Mouse (Mus musculus): Measurements from ENCODE around the gene Enoph1.

The Enoph1 gene

GRCm38 (mm10) chr5:100040281-100040784 is 548 bp downstream of the Enoph1 start:
- peak in 1 of 2 experiments; percentile 55 for DNase-seq (ENCODE audit: low spot score in 2 of 2)

DNA sequence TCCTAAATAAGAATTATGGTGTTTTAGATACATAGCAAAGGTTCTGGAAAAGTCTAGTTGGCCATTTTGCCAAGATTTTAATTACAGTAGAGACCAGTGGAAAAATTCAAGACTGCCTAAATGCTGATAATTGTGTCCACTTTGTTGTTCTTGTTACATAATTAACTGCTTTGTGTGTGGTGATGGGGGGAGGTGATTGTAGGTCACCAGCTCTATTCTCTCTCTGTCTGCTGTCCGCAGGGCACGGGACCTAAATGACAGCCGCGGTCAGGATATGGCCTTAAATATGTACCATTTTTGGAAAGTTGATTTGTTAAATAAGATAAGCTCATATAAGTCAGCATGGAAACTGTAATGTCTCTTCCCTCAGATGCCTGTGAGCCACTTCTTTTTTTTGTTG is 1.5 kb downstream of the Enoph1 start:
- no peak for DNase-seq (ENCODE audit: low spot score in 2 of 2)

GRCm38 (mm10) chr5:100042467-100042866 is 2.7 kb downstream of the Enoph1 start:
- DNase-seq (ENCODE audit: low spot score in 2 of 2) = no peak

- no peak for DNase-seq (ENCODE audit: low spot score in 2 of 2)
Measured at GRCm38 (mm10) chr5:100043361-100043760, 3.6 kb downstream of the Enoph1 start.

DNA sequence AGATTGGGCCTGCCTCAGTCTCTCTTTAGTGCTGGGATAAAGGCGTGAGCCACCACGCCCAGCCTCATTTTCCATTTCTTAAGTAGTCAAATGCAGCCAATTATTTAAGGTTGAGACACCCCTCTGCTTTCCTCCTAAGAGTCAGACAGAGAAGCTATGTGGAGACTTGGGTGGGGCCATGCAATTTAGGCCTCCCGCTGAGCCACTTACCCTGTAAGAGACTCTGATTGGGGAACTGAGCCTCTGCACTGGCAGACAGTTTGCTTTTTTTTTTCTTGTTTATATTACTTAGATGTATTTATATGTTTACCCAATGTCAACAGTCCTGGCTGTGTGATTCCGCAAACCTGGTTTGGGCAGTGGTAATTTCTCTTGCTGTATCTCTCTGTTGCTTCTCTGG is 4.2 kb downstream of the Enoph1 start:
- no peak for DNase-seq (ENCODE audit: low spot score in 2 of 2)

GRCm38 (mm10) chr5:100044621-100045020 is 4.8 kb downstream of the Enoph1 start:
- no peak for DNase-seq (ENCODE audit: low spot score in 2 of 2)

GRCm38 (mm10) chr5:100046096-100046495 is 6.3 kb downstream of the Enoph1 start:
- DNase-seq (ENCODE audit: low spot score in 2 of 2) = no peak

DNA sequence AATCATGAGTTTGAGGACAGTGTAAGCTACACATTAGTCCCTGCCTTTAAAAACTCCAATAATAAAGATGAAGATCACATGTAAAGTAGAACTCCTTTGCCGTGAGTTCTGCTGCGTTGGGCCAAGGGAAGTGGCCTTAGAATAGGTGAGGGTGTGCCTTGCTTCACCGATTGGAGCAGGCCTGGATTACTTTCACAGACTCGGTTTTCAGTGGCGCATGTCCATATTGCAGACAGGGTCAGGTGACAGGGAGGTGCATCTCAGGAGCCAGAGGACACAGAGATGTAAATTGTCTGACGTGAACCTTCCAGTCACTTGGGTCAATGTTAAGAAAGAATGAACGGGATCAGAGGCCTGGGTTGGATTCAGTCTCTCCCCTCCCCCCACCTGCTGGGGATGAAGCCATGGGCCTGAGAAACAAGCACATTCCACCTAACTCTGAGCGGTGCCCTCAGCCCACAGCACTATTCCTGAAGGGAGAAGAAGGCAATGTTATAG is 7.4 kb downstream of the Enoph1 start:
- no peak for DNase-seq (ENCODE audit: low spot score in 2 of 2)

DNA sequence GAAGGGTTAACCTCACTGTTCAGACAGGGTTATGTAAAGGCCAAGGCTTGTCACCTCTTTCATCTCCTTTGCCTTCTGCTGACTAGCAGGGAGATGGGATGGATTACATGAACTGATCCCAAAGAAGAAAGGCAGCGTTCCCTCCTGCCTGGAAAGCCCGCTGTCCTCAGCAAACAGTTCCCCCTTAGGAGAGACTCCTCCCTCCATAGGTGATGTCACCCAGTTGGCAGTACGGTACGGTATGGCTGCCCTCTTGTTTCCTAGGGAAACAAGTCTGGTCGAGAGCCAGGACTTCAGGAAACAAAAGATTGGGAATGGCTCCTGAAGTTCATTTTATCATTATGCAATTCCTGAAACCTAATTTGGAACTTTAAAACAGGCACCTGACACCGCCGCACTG is 8.1 kb downstream of the Enoph1 start:
- DNase-seq (ENCODE audit: low spot score in 2 of 2) = no peak

- DNase-seq (ENCODE audit: low spot score in 2 of 2) = no peak
Measured at GRCm38 (mm10) chr5:100049904-100050303, 10.1 kb downstream of the Enoph1 start.

DNA sequence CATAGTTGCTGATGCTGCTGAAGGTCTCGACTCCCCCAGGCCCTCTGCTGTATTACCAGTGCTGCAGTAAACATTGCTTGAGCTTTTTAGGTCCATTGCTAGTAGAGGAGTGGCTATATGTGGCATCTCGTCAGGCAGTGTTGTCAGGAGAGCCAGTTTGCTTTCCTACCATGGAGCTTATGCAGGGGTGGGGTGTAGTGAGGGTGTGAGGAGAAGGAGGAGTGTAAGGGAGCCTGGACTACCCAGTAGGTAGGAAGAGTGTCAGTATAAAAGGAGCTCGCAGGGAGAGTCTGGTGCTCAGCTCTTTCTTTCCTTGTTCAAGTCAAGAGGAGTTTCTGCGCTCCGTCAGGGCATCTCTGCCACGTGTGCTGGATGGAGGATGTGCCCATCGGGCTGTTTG is 12.9 kb downstream of the Enoph1 start:
- no peak for DNase-seq (ENCODE audit: low spot score in 2 of 2)

- no peak for DNase-seq (ENCODE audit: low spot score in 2 of 2)
Measured at GRCm38 (mm10) chr5:100054807-100055547, 15.2 kb downstream of the Enoph1 start.

DNA sequence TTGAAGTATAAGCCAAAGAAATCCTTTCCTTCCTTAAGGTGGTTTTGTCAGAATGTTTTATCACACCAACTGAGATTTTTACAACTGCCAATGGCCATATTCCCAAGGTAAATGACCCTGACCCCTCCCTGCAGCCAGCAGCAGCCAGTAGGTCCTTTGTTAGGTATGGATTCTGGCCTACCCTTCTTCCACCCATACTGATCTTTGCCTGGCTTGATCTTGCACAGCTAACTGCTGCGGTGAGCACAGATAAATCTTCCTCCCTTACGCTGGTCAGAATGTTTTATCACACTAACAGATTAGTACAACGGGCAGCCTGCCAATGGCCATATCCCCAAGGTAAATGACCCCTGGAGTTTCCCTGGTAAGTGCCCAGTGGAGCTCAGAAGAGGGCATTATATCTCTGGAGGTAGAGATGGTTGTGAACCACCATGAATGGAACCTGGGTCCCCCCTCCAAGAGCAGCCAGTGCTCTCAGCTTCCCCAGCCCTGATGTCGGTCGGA is 16.1 kb downstream of the Enoph1 start:
- DNase-seq (ENCODE audit: low spot score in 2 of 2) = no peak

- DNase-seq (ENCODE audit: low spot score in 2 of 2) = no peak
Measured at GRCm38 (mm10) chr5:100057461-100058209, 17.9 kb downstream of the Enoph1 start.

GRCm38 (mm10) chr5:100058729-100059128 is 18.9 kb downstream of the Enoph1 start:
- DNase-seq (ENCODE audit: low spot score in 2 of 2) = no peak

GRCm38 (mm10) chr5:100059326-100059725 is 19.5 kb downstream of the Enoph1 start:
- DNase-seq (ENCODE audit: low spot score in 2 of 2) = no peak

GRCm38 (mm10) chr5:100060876-100061275 is 21.1 kb downstream of the Enoph1 start:
- DNase-seq (ENCODE audit: low spot score in 2 of 2) = no peak

GRCm38 (mm10) chr5:100067579-100067978 is 27.8 kb downstream of the Enoph1 start:
- DNase-seq (ENCODE audit: low spot score in 2 of 2) = no peak

GRCm38 (mm10) chr5:100069526-100069925 is 29.7 kb downstream of the Enoph1 start:
- no peak for DNase-seq (ENCODE audit: low spot score in 2 of 2)

- DNase-seq (ENCODE audit: low spot score in 2 of 2) = peak; percentile 89 to 92
Measured at GRCm38 (mm10) chr5:100070255-100070654, 30.5 kb downstream of the Enoph1 start.

DNA sequence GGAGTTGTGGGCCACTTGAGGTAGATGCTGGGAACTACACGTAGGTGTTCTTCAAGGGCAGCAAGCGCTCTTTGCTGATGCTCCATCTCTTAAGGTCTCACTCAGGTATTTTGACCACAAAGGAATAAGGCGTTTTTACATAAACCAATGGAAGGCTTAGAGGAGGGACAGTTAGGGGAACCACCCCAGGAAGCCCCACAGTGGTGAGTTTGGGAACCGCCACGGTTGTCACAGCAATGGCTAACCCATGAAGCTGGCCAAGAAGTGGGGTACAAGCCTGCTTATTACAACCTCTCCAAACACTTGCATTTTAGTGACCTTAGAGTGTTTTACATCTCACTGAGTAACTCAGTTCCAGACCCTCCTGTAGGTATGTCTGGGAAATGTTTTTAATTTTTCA is 31.8 kb downstream of the Enoph1 start:
- no peak for DNase-seq (ENCODE audit: low spot score in 2 of 2)

DNA sequence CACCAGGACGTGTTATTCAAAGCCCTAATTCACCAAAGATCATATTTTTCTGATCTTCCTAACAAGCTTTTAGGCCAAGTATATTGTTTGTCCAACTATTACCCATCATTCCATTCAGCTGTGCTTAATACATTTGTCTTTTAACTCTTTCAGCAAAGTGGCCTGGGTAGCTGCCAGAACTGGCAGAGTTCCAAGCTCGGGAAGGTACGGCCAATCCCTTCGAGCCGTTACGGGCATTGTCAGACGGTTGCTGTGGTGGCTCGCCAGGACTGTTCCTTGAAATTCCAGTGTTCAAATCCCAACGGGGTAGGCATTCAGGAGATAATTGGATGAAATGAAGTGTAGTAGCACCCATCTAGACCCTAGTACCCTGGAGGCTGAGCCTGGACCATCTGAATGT is 32.8 kb downstream of the Enoph1 start:
- no peak for DNase-seq (ENCODE audit: low spot score in 2 of 2)

GRCm38 (mm10) chr5:100074571-100074970 is 34.8 kb downstream of the Enoph1 start:
- DNase-seq (ENCODE audit: low spot score in 2 of 2) = peak; percentile 56 to 57

All from right cerebral cortex, adult 2 months (tissue).